Mouse (Mus musculus): ENCODE data around the gene Cars2.
"Not testable (repeated sequence)": the region's sequence is repeated elsewhere in the genome, so short reads cannot be mapped to it uniquely, and the experiment has no call there.

The Cars2 gene

DNA sequence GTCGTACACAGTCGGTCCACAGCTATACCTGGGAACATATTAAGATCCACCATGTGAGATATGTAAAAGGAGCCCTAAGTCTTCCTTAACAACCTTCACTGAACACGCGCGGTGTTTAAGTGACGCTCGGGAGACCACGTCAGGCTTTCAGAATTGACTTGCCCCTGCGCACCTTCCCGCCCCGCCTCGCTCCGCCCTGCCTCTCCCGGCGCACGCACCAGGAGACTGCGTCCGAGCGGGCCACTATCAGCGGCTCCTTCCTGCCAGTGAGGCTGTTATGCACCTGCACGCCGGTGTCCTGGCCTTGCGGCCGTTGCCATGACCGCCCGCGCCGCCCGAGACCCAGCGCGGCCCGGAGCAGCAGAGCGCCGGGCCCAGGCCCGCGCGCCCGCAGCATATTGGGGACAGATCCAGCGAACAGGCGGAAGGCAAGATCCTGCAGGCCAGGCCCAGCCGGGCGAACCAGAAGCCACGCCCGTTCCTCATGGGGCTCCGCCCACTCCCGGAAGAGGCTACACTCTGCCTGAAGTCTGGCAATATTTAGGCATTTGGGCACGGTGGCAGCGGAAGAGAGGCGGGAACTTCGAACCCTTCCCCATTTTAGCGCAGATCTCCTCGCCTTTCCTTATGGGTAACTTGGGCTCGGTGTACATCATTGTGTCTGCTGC, at the start of gene Cars2:
Gene Cars2 (minus strand): TSS at position 503 of the 668 bp plus-strand sequence.
- peak; percentile 92 for DNase-seq

DNA sequence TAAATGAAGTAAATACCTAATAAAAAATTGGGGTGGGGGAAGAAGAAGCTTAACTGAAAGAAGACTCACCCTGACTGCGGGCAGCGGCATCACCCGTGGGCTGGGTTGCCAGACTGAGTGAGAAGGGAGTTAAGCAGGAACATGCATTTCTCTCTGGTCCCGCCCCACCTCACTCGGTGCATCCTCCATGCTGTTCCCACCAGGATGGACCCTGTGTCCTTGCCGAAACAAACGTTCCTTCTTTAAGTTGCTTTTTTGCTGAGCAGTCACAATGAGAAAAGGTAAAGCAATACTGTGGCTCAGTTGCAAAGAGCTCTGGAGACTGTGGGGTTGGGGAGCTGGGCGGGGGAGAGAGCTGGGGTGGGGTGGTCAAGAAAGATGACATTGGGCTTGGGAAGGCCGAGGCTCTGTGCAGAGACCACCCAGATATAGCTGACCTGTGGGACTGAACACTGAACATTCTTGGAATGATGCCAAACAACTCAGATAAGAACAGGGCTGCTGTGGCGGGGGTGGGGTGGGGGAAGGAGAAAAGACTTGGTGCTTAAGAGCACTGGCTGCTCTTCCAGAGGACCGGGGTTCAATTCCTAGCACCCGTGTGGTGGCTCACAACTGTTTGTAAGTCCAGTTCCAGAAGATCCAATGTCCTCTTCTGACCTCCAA, 42.8 kb upstream of the Cars2 start:
- DNase-seq, result no peak

DNA sequence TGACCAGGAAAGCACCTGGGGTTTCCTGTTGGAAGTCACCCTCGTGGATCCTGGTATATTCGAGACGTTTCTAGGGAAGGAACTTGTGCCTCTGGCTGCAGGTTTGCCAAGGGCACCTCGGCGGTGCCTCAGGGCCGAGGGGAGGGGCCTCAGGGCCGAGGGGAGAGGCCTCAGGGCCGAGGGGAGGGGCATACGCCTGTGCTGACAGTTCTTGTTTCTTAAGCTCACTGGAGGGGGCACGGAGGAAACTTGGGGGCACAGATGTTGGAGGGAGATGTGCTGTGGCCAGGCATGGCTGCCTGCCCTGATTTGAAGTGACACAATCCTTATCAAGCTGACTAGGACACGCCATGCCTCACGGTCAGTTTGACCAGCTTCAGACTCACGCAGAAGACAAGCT, 41.7 kb upstream of the Cars2 start:
- no peak for DNase-seq

DNA sequence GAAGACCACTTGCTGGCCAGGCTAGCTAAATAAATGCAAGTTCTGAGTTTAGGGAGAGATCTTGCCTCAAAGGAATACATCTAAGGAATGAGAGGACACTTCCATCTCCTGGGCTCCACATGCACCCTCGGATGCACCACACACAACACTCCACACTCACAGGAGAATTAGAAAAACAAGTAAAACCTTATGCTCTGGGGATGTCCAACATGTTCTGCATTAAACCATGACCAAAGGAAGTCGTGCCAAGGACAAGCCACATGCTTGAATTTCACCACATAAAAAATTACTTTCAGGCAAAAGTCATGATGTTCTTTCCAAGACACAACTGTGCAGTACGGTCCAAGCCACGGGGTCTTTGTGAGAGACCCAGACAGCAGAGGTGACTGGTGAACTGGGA, 41.3 kb upstream of the Cars2 start:
- DNase-seq, result no peak

DNA sequence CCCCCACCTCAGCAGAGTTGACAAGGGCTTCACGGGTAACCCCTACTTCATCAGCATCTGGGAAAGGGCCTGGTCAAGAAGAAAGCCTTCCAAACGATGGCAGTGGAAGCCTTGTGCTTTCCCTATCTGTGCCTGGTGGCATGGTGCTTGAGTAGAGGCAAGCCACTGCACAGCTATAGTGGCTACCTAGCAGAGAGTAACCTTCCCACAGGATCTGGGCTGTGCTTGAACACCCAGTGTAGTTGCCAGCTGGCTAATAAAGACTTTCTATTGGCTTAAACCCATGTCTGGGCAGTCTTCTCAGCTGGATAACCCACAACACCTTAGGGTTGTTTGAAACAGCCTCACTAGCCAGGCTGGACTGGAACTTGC, 35.8 kb upstream of the Cars2 start:
- DNase-seq, result no peak

DNA sequence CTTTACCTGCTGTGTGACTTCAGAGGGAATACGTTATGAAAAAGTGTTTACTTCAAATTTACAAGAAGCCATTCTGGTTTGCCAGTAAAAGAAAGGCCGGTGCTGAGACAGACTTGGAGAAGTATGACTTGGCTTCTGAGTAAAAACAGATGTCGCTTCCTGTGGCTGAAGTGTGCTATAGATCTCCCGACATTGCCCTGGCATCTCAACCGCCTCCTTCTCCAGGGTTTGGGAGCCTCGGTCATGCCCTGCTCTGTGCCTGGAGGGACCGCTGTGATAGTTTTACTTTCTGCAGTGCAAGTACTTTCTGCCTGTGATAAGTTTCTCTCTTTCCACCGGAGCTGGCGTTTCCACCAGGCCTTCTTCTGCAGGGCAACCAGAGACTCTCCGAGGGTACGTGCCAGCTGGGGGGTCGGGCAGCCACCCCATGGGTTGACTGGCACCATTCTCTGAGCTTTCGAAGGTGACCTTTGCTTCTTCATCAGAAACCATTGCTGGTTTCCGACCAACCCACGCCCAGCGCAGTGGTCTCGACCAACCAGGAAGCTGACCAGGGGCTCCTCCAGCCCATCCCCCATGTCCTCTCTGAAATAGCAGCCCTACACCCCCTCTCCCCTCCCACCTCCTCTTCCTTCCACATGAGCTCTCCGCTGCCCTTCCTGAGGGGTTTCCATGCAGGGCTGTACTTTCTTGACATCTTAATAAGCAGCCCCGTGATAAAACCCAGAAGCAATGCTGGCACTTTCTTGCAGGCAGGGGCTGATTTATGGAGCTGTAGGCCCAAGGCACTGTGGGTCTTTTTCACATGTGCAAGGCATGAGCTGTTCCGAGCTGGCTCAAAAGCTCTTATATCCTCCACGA, 35.2 kb upstream of the Cars2 start:
- DNase-seq, result no peak

DNA sequence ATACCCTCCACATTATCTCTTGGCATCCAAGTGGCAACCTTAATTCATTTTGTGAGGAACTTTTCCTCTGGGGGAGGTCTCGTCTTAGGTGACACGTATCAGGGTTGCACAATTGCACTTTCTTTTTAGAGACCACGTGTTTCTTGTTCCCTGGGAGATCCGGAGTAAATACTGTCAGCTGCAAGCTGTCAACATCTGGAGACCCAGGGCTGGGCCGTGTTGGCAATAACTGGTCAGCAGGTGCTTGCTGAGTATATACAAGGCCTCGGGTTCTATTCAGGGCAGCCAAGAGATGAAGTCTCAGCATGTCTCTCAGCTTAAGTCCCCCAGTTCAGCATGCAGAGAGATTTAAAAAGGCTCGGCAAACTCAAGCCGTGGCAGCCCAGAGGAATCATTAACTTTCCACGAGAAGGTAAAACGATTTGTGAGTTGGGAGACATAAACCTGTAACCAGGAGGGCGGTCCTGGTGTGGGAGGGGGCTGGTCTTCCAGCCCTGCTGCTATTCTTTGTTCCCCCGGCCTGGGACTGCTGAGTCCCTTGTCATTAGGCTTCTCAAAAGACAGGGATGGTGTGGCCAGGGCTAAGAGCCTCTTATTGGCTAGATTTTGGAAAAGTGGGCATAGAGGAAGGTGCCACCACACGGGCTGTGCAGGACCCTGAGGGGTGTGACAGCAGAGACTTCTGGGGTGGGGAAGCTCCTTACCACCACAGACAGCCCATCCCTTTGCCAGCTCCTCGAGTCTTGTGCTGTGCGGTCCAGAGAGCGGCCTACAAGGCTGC, 25.2 kb upstream of the Cars2 start:
- no peak for DNase-seq

DNA sequence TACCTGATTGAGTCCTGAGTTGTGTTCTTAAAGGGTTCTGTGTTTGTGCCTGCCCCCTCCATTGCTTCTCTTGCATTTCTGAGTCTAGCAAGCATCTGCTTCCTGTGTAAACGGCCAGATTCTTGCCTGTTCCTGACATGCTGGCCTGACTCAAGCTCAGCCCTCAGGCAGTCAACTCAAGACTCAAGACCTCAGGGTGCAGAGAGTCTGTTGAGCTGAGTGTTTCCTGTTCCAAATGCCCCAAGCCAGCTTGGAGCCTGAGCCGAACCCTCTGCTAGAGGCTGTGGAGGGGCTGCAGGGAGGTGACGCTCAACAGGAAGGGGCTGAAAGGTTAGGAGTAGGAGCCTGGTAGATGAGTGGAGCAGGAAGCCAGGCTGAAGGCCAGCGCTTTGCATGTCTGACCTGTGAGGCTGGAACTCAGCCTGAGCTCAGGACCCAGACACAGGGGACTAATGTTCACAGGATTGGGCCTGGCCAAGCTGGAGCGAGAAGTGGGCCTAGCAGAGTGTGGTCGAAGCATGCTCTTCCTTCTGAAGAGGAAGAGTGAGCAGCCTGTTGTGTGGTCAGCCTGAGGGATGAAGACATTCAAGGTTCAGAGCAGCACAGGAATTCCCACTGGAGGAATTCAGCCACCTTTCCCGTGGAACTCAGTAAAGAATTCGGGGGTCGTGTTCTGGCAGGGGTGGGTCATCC, 24.5 kb upstream of the Cars2 start:
- DNase-seq, result no peak

DNA sequence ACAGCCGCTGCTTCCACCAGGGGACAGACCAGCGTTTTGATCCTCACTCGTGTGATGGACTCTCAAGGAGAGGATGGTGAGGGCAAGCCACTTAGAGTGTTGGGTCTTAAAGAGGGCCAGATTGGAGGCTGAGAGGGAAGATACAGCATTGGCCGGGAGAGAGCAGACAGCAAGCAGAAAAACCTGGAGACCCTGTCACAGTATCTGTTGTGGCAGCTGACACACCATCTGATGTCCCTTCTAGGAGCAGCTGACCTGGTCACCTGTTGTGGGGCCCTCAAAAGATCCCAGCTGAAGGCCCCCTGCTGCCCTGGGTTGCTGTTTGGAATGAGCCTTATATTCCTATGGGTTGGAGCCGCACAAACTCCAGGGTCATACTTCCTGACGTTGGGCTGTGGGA, 21.8 kb upstream of the Cars2 start:
- no peak for DNase-seq

DNA sequence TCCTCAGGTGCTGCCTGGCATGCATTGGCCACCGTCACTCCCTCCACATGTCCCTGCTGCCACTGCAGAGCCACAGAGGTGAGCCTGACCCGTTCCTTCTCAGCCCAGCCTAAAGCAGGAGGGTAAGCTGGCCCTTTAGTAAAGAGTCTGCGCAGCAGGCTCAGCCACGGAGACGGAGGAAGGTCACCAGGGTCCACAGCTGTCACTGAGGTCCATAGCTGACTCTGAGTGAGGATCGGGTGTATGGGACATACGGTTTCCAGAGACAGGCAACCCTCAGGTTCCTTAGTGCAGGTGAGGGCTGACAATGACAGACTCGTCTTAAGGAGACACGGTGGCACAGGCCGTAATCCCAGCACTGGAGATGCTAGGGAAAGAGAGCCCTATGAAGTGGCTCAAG, 21.4 kb upstream of the Cars2 start:
- no peak for DNase-seq

DNA sequence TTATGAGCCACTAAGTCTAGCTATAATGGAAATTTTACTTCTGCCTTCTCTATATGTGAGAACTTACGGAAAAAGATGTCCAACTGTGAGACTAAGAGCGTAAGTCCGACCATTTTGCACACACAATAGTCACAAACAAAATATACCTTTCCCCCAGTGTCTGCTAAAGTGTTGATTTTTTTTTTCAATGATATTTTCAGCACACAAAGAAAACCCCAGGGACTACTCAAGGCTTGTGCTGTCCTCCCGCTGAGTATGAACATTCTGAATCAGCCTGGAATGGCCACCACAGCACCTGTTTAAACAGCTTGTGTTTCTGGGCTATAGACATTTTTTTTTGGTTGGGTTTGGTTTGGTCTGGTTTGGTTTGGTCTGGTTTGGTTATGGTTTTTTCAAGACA, 20.2 kb upstream of the Cars2 start:
- no peak for DNase-seq

DNA sequence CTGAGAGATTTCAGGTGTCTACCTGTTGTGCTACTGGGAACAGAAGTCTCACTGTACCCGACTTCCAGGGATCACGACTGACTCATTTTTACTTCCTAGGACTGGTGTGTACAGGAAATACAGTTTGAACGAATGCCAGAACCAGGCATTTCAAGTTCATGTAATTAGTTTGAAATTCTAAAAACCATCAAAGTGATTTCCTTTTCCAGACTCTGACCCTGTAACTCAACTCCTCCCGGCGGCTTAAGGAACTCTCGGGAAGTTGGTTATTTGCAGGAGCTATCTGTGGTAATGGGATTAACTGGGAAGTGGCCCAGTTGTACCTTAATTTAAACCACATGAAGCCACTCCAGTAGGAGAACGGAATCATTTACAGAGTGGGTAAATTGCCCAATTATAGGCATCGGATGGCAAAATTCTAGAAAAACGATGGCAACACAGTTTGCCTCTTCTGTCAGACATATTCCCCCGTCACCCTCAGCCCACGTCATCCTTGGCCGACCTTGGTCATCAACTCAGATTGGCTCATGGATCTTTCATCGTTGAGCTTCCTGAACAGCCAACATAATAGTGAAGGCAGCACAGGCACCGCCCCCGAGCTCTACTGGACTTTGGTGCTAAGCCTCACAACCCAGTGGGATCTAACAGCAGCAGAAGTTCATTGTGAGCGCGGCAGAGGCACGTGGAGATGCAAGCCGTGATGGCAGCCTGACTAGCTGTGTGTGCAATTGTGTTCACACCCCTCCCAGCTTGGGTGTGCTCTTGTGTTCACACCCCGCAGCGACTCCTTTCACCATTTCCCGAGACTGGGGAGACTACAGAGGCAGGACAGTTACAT, 18.9 kb upstream of the Cars2 start:
- no peak for DNase-seq

DNA sequence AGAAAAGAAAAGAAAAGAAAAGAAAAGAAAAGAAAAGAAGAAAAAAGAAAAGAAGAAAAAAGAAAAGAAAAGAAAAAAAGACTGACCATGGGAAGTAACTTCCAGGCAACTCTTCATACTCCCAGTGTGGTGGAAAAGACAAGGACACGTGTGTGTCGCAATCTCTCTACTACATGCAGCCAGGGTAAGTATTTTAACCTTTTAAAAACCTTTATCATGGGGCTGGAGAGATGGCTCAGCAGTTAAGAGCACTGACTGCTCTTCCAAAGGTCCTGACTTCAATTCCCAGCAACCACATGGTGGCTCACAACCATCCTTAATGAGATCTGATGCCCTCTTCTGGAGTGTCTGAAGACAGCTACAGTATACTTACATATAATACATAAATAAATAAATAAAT, 17.6 kb upstream of the Cars2 start:
- DNase-seq, result not testable (repeated sequence)

DNA sequence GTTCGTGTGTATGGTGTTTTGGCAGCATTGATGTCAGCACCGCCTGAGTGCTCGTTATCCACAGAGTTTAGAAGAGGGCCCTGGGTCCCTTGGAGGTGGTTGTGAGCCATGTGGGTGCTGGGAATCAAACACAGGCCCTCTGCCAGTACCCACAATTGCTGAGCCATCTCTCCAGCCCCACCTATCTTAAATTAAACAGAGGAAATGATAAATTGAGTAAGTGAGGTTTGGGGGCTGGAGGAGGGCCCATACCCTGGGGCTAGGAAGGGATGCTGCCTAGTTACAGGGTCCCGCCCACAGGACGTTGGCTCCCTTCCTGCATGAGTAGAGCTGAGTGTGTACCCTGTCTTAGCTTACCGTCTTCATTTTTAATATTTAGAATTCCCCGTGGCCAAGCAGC, 14.1 kb upstream of the Cars2 start:
- DNase-seq, result no peak

DNA sequence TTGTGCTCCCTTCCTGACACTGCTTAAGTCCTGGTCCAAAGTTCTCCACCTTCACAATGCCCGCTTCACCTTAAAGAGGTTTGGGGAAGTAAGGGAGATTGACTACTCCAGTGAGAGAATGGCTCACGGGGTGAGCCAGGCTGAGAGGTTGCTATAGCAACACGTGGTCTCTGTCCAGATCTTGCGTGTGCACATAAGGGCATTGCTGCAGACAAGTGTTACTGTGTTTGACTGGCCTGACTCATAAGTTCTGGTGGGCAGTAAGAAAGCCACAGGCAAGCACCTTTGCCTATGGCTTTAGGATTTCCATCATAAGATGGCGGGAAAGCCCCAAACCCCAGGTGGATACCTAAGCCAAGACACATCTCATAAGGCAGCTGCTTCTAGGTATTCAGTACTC, 13.7 kb upstream of the Cars2 start:
- DNase-seq, result no peak

DNA sequence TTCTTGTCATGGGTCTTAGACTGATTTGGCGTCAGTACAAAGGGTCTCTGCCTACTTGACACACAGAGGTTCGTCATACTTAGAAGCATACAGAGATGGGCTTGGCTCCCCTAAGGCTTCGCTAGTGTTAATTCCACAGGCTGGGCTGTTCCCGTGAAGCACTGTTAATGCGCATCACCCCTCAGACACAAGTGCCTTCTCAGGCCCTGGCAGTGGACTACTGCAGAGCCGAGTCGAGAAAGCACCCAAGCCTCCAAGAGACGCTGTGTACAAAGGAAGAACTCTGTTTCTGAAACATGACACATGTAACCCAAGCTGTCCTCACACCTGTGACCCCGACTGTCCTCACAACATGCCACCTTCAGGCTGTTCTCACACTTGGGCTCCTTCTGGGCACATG, 9.6 kb upstream of the Cars2 start:
- no peak for DNase-seq

DNA sequence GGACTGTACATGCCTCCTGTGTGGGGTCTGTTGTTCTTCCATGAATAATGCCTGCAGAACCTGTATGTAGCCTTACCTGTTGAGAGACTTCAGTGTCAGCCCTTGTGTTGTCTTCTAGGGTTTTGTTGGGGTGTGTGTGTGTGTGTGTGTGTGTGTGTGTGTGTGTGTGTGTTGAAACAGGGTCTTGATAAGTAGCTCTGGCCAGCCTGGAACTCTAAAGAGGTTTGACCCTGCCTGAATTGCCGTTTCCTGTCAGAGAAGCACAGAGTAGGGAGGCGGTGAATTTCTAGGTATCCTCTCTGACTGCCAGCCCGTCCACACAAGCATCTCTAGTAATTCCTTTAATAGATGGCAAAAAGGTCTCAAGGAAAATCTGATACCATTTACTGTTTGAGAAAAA, 8.9 kb upstream of the Cars2 start:
- DNase-seq, result no peak

DNA sequence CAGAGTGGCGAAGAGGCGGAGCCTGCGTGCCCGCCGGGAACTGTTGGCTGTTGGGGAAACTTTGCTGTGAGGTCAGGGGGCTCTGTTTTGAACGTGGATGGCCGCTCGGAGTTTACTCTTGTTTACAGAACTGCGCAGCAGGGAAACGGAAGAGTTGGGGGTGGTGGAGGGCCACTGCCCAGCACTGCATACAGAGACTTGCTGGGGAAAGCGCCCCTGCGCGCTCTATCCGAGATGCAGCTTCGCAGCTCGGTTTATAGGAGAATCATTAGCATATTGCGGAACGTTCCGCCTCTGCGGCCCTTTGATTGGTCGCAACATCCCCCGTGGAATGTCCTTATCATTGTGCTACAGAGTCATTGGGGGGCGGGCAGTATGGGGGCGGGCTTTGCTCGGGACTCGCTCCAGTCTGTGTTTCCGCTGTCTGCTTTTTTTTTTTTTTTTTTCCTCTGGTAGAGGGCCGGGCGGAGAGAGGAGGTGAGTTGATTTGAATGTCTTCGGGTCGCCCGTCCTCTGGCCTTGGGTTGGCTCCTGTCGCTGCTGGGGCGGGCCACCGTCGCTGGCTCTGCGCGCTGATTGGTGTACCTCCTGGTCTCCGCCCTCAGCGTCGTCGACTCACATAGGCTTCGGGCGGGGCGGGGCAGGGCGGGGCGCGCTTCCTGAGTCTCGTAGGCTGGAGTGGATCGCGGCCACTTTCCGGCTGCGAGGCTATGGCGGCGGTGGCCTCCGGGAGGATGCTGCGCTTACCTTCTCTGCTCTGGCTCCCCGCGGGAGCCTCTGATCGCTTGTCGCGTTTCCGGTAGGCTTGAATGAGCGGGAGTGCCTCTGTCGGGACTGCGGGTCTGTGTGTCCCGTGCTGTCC, 7.4 kb upstream of the Cars2 start:
- DNase-seq, result peak; percentile 99

DNA sequence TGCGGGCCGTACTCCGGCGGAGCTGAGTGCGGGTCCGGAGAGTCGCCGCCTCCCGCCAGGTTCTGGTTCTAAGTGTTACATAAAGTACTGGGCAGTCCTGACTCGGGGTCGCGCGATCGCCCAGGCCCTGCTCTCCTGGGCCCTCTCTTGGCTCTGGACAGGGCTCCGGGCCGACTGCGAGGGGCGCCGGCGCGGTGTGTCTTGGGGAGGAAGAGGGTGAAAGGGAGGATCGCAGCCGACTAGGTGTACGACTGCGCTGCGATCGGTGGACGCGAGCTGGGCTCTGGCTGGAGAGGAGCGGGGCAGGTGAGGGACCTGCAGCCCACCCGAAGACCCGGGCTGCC, 6.8 kb upstream of the Cars2 start:
- no peak for DNase-seq

DNA sequence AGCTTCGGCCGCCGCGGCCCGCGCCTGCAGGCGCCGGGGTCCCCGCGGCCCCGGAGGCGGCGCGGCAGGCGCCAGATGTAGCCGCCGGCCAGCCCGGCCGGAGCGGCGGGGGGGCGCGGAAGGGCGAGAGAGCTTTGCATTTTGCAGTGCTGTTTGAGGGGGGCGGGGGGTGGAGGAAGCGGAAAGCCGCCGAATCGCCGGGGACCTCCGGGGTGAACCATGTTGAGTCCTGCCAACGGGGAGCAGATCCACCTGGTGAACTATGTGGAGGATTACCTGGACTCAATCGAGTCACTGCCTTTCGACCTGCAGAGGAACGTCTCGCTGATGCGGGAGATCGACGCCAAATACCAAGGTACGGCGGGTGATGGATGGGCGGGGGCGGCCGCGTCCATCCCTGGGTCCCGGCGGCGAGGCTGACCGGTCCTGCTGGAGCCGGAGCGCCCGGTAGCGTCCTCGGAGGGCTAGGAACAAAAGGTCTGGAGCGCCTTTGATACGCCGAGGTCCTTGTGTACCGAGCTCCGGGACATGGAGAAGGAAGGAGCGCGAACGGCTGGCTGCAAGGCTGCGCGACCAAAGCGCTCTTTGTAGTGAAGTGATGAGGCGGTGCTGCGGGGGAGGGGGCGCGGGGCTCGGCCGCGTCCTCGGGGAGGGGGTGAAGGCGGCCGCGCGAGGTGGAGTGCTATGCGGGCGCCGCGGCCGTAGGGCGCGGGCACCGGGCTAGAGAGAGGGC, 6.3 kb upstream of the Cars2 start:
- DNase-seq, result peak; percentile 75

Measured in cerebellum, adult 11-12 months (tissue).